Mouse (Mus musculus) cortical plate, adult 2 months (tissue): Measurements from ENCODE around the gene Snx29.

Experiments used
- CTCF ChIP-seq: fragments of 200-500 bp; IDR thresholded peaks from 2 replicates; pipeline ENCODE4 v1.5.1; 2011; ENCODE audit warnings: mild to moderate bottlenecking, control low read depth, low read length; ENCODE audit not compliant: insufficient read depth; ENCODE audit errors: extremely low read depth
- POLR2A ChIP-seq: fragments of 200-500 bp; IDR thresholded peaks from 2 replicates; pipeline ENCODE4 v1.6.1; 2011; ENCODE audit warnings: mild to moderate bottlenecking, low read length, control low read depth; ENCODE audit not compliant: insufficient read depth; ENCODE audit errors: extremely low read depth

DNA sequence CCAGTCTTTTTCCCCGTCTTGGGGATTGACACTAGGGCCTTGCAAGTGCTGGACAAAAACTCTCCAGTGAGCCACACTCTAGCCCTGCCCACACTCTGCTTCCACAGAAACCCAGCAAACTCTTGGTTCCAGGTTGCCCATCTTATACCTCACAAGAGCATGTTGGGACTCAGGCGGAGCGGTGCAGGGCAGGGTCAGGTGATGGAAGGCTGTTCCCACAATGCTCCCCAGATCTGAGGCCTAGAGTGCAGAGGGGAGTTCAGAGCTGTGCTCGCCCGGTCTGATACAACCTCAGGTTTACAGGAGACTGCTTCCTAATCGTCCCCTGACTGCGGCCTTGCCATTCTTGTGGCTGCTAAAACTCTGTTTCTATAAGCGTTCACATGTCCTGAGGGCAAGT is 434.8 kb downstream of the Snx29 start:
- no peak for TF ChIP-seq CTCF
- TF ChIP-seq POLR2A = no peak
